Comparison of ENCODE assay signal across 29 mouse cellular contexts in genomic region chr4:129371391-129371790, GRCm38 (mm10). TPM values are rescaled to one million over a fixed set of nuclear protein-coding genes. Genes with fewer than 3 reads are reported as not detected.
DNase-seq lines count a peak whose midpoint lies in the region; ATAC-seq and TF ChIP-seq lines count a peak whose summit lies in the region.
"Had no signal": no experiment of that assay in that cellular context is flagged by ENCODE, and none has a peak within 500 bp of the region (broad histone marks: within the 10 kb centered on the region; RNA-seq: fewer than 3 reads in every experiment).

No protein-coding gene starts in this region.

- H3K27ac ChIP-seq in forebrain, postnatal 0 days (ENCODE audit: low read depth, low read length), result no peak overlapping the region
- H3K27ac ChIP-seq in forebrain, embryonic 10.5 days, result no peak overlapping the region
- H3K27ac ChIP-seq in kidney, postnatal 0 days, result no peak overlapping the region
- no peak overlapping the region for H3K27ac ChIP-seq in embryonic facial prominence, embryonic 10.5 days (replicated peaks)
- H3K27ac ChIP-seq: embryonic facial prominence, embryonic 12.5 days; forebrain, embryonic 15.5 days; gastrocnemius, adult 2 months; hindbrain, embryonic 15.5 days; liver, embryonic 13.5 days; midbrain, embryonic 10.5 days; midbrain, embryonic 15.5 days; neural tube, embryonic 15.5 days; stomach, embryonic 15.5 days had no signal

- H3K9me3 ChIP-seq in forebrain, postnatal 0 days (ENCODE audit: low read length), result no peaks in the 10 kb centered on the region
- H3K9me3 ChIP-seq in forebrain, embryonic 10.5 days, result no peaks in the 10 kb centered on the region
- no peaks in the 10 kb centered on the region for H3K9me3 ChIP-seq in kidney, postnatal 0 days (replicated peaks; ENCODE audit: low read length)
- H3K9me3 ChIP-seq in embryonic facial prominence, embryonic 10.5 days, result no peaks in the 10 kb centered on the region
- H3K9me3 ChIP-seq: embryonic facial prominence, embryonic 12.5 days; forebrain, embryonic 15.5 days; heart, embryonic 12.5 days; hindbrain, embryonic 15.5 days; liver, embryonic 13.5 days; midbrain, embryonic 10.5 days; midbrain, embryonic 15.5 days; neural tube, embryonic 15.5 days; stomach, embryonic 15.5 days had no signal

- H3K27me3 ChIP-seq in forebrain, postnatal 0 days (ENCODE audit: insufficient read depth, low read length), result no peaks in the 10 kb centered on the region
- peaks cover 31% of the 10 kb centered on the region for H3K27me3 ChIP-seq in forebrain, embryonic 10.5 days (ENCODE audit: poor library complexity, severe bottlenecking)
- H3K27me3 ChIP-seq in kidney, postnatal 0 days (ENCODE audit: insufficient read depth, low read length), result no peaks in the 10 kb centered on the region
- H3K27me3 ChIP-seq in embryonic facial prominence, embryonic 10.5 days (replicated peaks; ENCODE audit: low read depth, poor library complexity, severe bottlenecking), result peaks cover 29% of the 10 kb centered on the region
- H3K27me3 ChIP-seq: forebrain, embryonic 15.5 days; hindbrain, embryonic 15.5 days; midbrain, embryonic 15.5 days; neural tube, embryonic 15.5 days; stomach, embryonic 15.5 days had no signal

- TF ChIP-seq POLR2A in lung, adult 2 months (IDR thresholded peaks at IDR 0.05; ENCODE audit: borderline replicate concordance, extremely low read depth, low read depth, low read length), result no peak

- ATAC-seq in forebrain, postnatal 0 days, result no peak
- no peak for ATAC-seq in kidney, postnatal 0 days (replicated peaks; ENCODE audit: low FRiP score, low read depth)
- ATAC-seq: forebrain, embryonic 15.5 days; midbrain, embryonic 15.5 days had no signal

- TF ChIP-seq CTCF in forebrain, postnatal 0 days (IDR thresholded peaks at IDR 0.05; ENCODE audit: low read depth), result peak; percentile 29; the same call in 1 of the 2 replicates
- TF ChIP-seq CTCF in kidney, postnatal 0 days (IDR thresholded peaks at IDR 0.05; ENCODE audit: low read depth), result 0 out of 2 replicates have a peak, but pooled peaks have one; percentile 18
- 0 out of 2 replicates have a peak, but pooled peaks have one; percentile 1 for TF ChIP-seq CTCF in lung, adult 2 months (IDR thresholded peaks at IDR 0.05; ENCODE audit: insufficient read depth, low read length)

- no peak for DNase-seq in forebrain, postnatal 0 days
- DNase-seq in forebrain, embryonic 10.5 days (ENCODE audit: extremely low spot score, low spot score), result no peak
- DNase-seq in kidney, postnatal 0 days (ENCODE audit: low spot score), result no peak
- DNase-seq in kidney, postnatal 14 days, result no peak
- DNase-seq in lung, adult 2 months, result no peak
- DNase-seq in lung, postnatal 36 days, result no peak
- peak; percentile 75 for DNase-seq in R1 (ENCODE audit: low read depth, low spot score)
- DNase-seq in embryonic facial prominence, embryonic 10.5 days (ENCODE audit: low spot score), result no peak
- DNase-seq: adrenal gland, postnatal 10 days; cerebellum, adult 9-10 months; cerebellum, postnatal 36 days; gastrocnemius, adult 2 months; gastrocnemius, postnatal 36 days; heart, adult 18-20 months; kidney, postnatal 36 days; layer of hippocampus, postnatal 36 days; liver, embryonic 13.5 days; lung, postnatal 10 days; retina, postnatal 1 day; right cerebral cortex, postnatal 14 days; thymus, postnatal 14 days had no signal

- H3K36me3 ChIP-seq in forebrain, postnatal 0 days (ENCODE audit: insufficient read depth), result peaks cover 16% of the 10 kb centered on the region
- 0 out of 2 replicates have a peak, but pooled peaks cover 4% of the 10 kb centered on the region for H3K36me3 ChIP-seq in forebrain, embryonic 10.5 days (replicated peaks)
- H3K36me3 ChIP-seq in kidney, postnatal 0 days (ENCODE audit: insufficient read depth, low read length), result no peaks in the 10 kb centered on the region
- H3K36me3 ChIP-seq in embryonic facial prominence, embryonic 10.5 days (replicated peaks), result no peaks in the 10 kb centered on the region
- H3K36me3 ChIP-seq: embryonic facial prominence, embryonic 12.5 days; liver, embryonic 13.5 days; midbrain, embryonic 15.5 days; stomach, embryonic 15.5 days had no signal

- H3K4me3 ChIP-seq in forebrain, postnatal 0 days (ENCODE audit: low read depth, low read length), result no peak overlapping the region
- no peak overlapping the region for H3K4me3 ChIP-seq in forebrain, embryonic 10.5 days
- H3K4me3 ChIP-seq in kidney, postnatal 0 days (replicated peaks; ENCODE audit: low read depth, low read length), result no peak overlapping the region
- no peak overlapping the region for H3K4me3 ChIP-seq in lung, adult 2 months (replicated peaks; ENCODE audit: extremely low read depth, low read depth, low read length)
- no peak overlapping the region for H3K4me3 ChIP-seq in embryonic facial prominence, embryonic 10.5 days
- H3K4me3 ChIP-seq: embryonic facial prominence, embryonic 12.5 days; forebrain, embryonic 15.5 days; gastrocnemius, adult 2 months; heart, embryonic 12.5 days; hindbrain, embryonic 15.5 days; liver, embryonic 13.5 days; midbrain, embryonic 10.5 days; midbrain, embryonic 15.5 days; neural tube, embryonic 15.5 days; stomach, embryonic 15.5 days had no signal

- H3K4me1 ChIP-seq in forebrain, postnatal 0 days (ENCODE audit: insufficient read depth), result 0 out of 2 replicates have a peak, but pooled peaks cover 2% of the 10 kb centered on the region
- peaks cover 14% of the 10 kb centered on the region for H3K4me1 ChIP-seq in forebrain, embryonic 10.5 days
- 0 out of 2 replicates have a peak, but pooled peaks cover 5% of the 10 kb centered on the region for H3K4me1 ChIP-seq in kidney, postnatal 0 days (replicated peaks; ENCODE audit: insufficient read depth, low read length)
- peaks cover 12% of the 10 kb centered on the region for H3K4me1 ChIP-seq in lung, adult 2 months (ENCODE audit: control insufficient read depth, insufficient read depth, low read length)
- H3K4me1 ChIP-seq in embryonic facial prominence, embryonic 10.5 days, result peaks cover 6% of the 10 kb centered on the region; the same call in 1 of the 2 replicates
- H3K4me1 ChIP-seq: embryonic facial prominence, embryonic 12.5 days; heart, embryonic 12.5 days had no signal

- no peak overlapping the region for H3K9ac ChIP-seq in forebrain, postnatal 0 days
- no peak overlapping the region for H3K9ac ChIP-seq in kidney, postnatal 0 days (ENCODE audit: low read depth, low read length)
- H3K9ac ChIP-seq: embryonic facial prominence, embryonic 12.5 days; forebrain, embryonic 15.5 days; heart, embryonic 12.5 days; hindbrain, embryonic 15.5 days; liver, embryonic 13.5 days; midbrain, embryonic 15.5 days; neural tube, embryonic 15.5 days; stomach, embryonic 15.5 days had no signal

- 90% methylated on average over 3 of the region's 3 CpGs for WGBS in forebrain, postnatal 0 days
- 92% methylated on average over 3 of the region's 3 CpGs for WGBS in forebrain, embryonic 10.5 days
- WGBS in kidney, postnatal 0 days, result 96% methylated on average over 3 of the region's 3 CpGs
- WGBS in lung, adult 2 months, result 98% methylated on average over 3 of the region's 3 CpGs
- 91% methylated on average over 3 of the region's 3 CpGs for WGBS in embryonic facial prominence, embryonic 10.5 days

- H3K4me2 ChIP-seq in forebrain, postnatal 0 days (ENCODE audit: low read depth), result no peak overlapping the region
- no peak overlapping the region for H3K4me2 ChIP-seq in kidney, postnatal 0 days (ENCODE audit: low read length)
- H3K4me2 ChIP-seq: embryonic facial prominence, embryonic 12.5 days; forebrain, embryonic 15.5 days; heart, embryonic 12.5 days; hindbrain, embryonic 15.5 days; liver, embryonic 13.5 days; midbrain, embryonic 15.5 days; neural tube, embryonic 15.5 days; stomach, embryonic 15.5 days had no signal

RNA-seq across cellular contexts. Expression of gene Zbtb8a, which starts 6.5 kb away (rescaled TPM):
- total RNA-seq in forebrain, postnatal 0 days (2014; rRNA removed), result 22.5 and 28.0 TPM in 2 replicates
- polyA plus RNA-seq in forebrain, postnatal 0 days (2015; fragmentation: Nextera tagmentation; extraction: Ambion mirVana), result 10.3 and 14.3 TPM in 2 replicates
- polyA plus RNA-seq in forebrain, embryonic 10.5 days (2016; fragmentation: Nextera tagmentation; extraction: Ambion mirVana), result 5.8 and 6.0 TPM in 2 replicates
- polyA plus RNA-seq in kidney, postnatal 0 days (2015; fragmentation: Nextera tagmentation; extraction: Ambion mirVana), result 12.3 and 13.7 TPM in 2 replicates
- polyA plus RNA-seq in lung, adult 2 months (2012; rRNA removed), result 8.8 and 13.9 TPM in 2 replicates
- 6.0 and 6.6 TPM in 2 replicates for polyA plus RNA-seq in embryonic facial prominence, embryonic 10.5 days (2016; fragmentation: Nextera tagmentation; extraction: Ambion mirVana)

RNA-seq across cellular contexts. Expression of gene Zbtb8os, which starts 35.9 kb away (rescaled TPM):
- 5.9 and 6.0 TPM in 2 replicates for total RNA-seq in forebrain, postnatal 0 days (2014; rRNA removed)
- polyA plus RNA-seq in forebrain, postnatal 0 days (2015; fragmentation: Nextera tagmentation; extraction: Ambion mirVana), result 20.7 and 30.0 TPM in 2 replicates
- polyA plus RNA-seq in forebrain, embryonic 10.5 days (2016; fragmentation: Nextera tagmentation; extraction: Ambion mirVana), result 46.5 and 55.4 TPM in 2 replicates
- polyA plus RNA-seq in kidney, postnatal 0 days (2015; fragmentation: Nextera tagmentation; extraction: Ambion mirVana), result 55.9 and 60.8 TPM in 2 replicates
- 5.8 and 11.3 TPM in 2 replicates for polyA plus RNA-seq in lung, adult 2 months (2012; rRNA removed)
- 49.0 and 49.3 TPM in 2 replicates for polyA plus RNA-seq in embryonic facial prominence, embryonic 10.5 days (2016; fragmentation: Nextera tagmentation; extraction: Ambion mirVana)

RNA-seq across cellular contexts. Expression of gene Rbbp4, which starts 36.2 kb away (rescaled TPM):
- total RNA-seq in forebrain, postnatal 0 days (2014; rRNA removed), result 103 and 111 TPM in 2 replicates
- polyA plus RNA-seq in forebrain, postnatal 0 days (2015; fragmentation: Nextera tagmentation; extraction: Ambion mirVana), result 272 and 292 TPM in 2 replicates
- 546 and 553 TPM in 2 replicates for polyA plus RNA-seq in forebrain, embryonic 10.5 days (2016; fragmentation: Nextera tagmentation; extraction: Ambion mirVana)
- 339 and 363 TPM in 2 replicates for polyA plus RNA-seq in kidney, postnatal 0 days (2015; fragmentation: Nextera tagmentation; extraction: Ambion mirVana)
- 16.7 and 23.5 TPM in 2 replicates for polyA plus RNA-seq in lung, adult 2 months (2012; rRNA removed)
- 546 and 560 TPM in 2 replicates for polyA plus RNA-seq in embryonic facial prominence, embryonic 10.5 days (2016; fragmentation: Nextera tagmentation; extraction: Ambion mirVana)

Comparison
In these comparisons a context has a peak if more than half of its experiments do, and no peak if none do; other contexts are left out.
1. RNA of gene Rbbp4, which starts 36.2 kb away (polyA plus RNA-seq): 546 to 553 TPM in forebrain, embryonic 10.5 days, 546 to 560 TPM in embryonic facial prominence, embryonic 10.5 days, 339 to 363 TPM in kidney, postnatal 0 days and 272 to 292 TPM in forebrain, postnatal 0 days; 16.7 to 23.5 TPM in lung, adult 2 months; every median in the first group is over 10 times any median in the second.
2. Peak in every context shown above with its lines, with median percentiles within 50 percentile points of each other: CTCF ChIP-seq.